Mouse (Mus musculus): ENCODE data around the gene Teddm1a.

- TF ChIP-seq EP300 (IDR thresholded peaks at IDR 0.05) (no peak), CTCF (IDR thresholded peaks at IDR 0.05) (no peak)
Observed at GRCm38 (mm10) chr1:153891442-153891841, at the start of gene Teddm1a.

Data from lung, postnatal 0 days (tissue).